Mouse (Mus musculus): ENCODE results near the gene Zfp113. TPM values are rescaled to one million over a fixed set of nuclear protein-coding genes. Genes with fewer than 3 reads are reported as not detected.
A peak's percentile ranks its signal among the peaks of the same experiment; 100 is the strongest.
"Not testable (repeated sequence)": the region's sequence is repeated elsewhere in the genome, so short reads cannot be mapped to it uniquely, and the experiment has no call there.

Zfp113 gene
- polyA plus RNA-seq, 1 experiment from 2014 or later = 5.7 TPM

GRCm38 (mm10) chr5:138118041-138118440 lies 37.5 kb downstream of the Zfp113 start:
- H3K27me3 ChIP-seq (replicated peaks) = no peaks in the 10 kb centered on the region
- no peak for ATAC-seq
- peaks cover 32% of the 10 kb centered on the region for H3K4me1 ChIP-seq
- H3K9ac ChIP-seq = peak overlapping the region; percentile 80; the same call in 1 of the 2 replicates
- peak overlapping the region; percentile 70 for H3K4me3 ChIP-seq
- peaks cover 31% of the 10 kb centered on the region for H3K36me3 ChIP-seq
- 0 out of 2 replicates have a peak overlapping the region, but pooled peaks have one; percentile 59 for H3K27ac ChIP-seq
- peak overlapping the region; percentile 84 for H3K4me2 ChIP-seq
- WGBS (ENCODE audit: insufficient replicate concordance) = 56% methylated on average over 3 of the region's 3 CpGs
- no peaks in the 10 kb centered on the region for H3K9me3 ChIP-seq (replicated peaks)

- peak overlapping the region; percentile 70 for H3K4me3 ChIP-seq
- H3K4me2 ChIP-seq = peak overlapping the region; percentile 84
- no peaks in the 10 kb centered on the region for H3K9me3 ChIP-seq (replicated peaks)
- H3K9ac ChIP-seq = peak overlapping the region; percentile 80
- H3K27me3 ChIP-seq (replicated peaks) = no peaks in the 10 kb centered on the region
- peaks cover 27% of the 10 kb centered on the region for H3K36me3 ChIP-seq
- peak overlapping the region; percentile 92 for H3K27ac ChIP-seq
- ATAC-seq = peak; percentile 31; the same call in 1 of the 2 replicates
- H3K4me1 ChIP-seq = peaks cover 31% of the 10 kb centered on the region
- WGBS (ENCODE audit: insufficient replicate concordance) = 9% methylated on average over 16 of the region's 16 CpGs
Measured at GRCm38 (mm10) chr5:138117199-138118015, 38.1 kb downstream of the Zfp113 start.

GRCm38 (mm10) chr5:138116255-138117198 lies 39.0 kb downstream of the Zfp113 start, which contains the start of gene Zscan21:
Gene Zscan21 (plus strand): TSS chr5:138116903.
- Histone ChIP-seq H3K27me3 (replicated peaks) (no peaks in the 10 kb centered on the region), H3K27ac (peak within 1 kb of the TSS; percentile 92), H3K36me3 (peaks cover 23% of the 10 kb centered on the region), H3K9ac (peak within 1 kb of the TSS; percentile 80), H3K9me3 (replicated peaks) (no peaks in the 10 kb centered on the region), H3K4me3 (peak within 1 kb of the TSS; percentile 70), H3K4me1 (peaks cover 31% of the 10 kb centered on the region), H3K4me2 (peak within 1 kb of the TSS; percentile 84)
- WGBS (ENCODE audit: insufficient replicate concordance) = 7% methylated on average over 38 of the region's 38 CpGs
- peak; percentile 96 for ATAC-seq

- H3K9ac ChIP-seq; H3K9me3 ChIP-seq (replicated peaks); H3K36me3 ChIP-seq; ATAC-seq; H3K4me1 ChIP-seq; H3K27ac ChIP-seq; H3K4me2 ChIP-seq; H3K4me3 ChIP-seq; H3K27me3 ChIP-seq (replicated peaks): not testable (repeated sequence)
- WGBS (ENCODE audit: insufficient replicate concordance) = 50% methylated on average over 4 of the region's 4 CpGs
Measured at GRCm38 (mm10) chr5:138109847-138110396, 45.6 kb downstream of the Zfp113 start.

GRCm38 (mm10) chr5:138107130-138107529 lies 48.4 kb downstream of the Zfp113 start:
- H3K4me2 ChIP-seq = no peak overlapping the region
- H3K9me3 ChIP-seq (replicated peaks) = no peaks in the 10 kb centered on the region
- no peak for ATAC-seq
- peaks cover 25% of the 10 kb centered on the region for H3K36me3 ChIP-seq
- no peak overlapping the region for H3K9ac ChIP-seq
- H3K4me3 ChIP-seq = no peak overlapping the region
- H3K4me1 ChIP-seq = no peaks in the 10 kb centered on the region
- 47% methylated on average over 3 of the region's 3 CpGs for WGBS (ENCODE audit: insufficient replicate concordance)
- H3K27ac ChIP-seq = no peak overlapping the region
- H3K27me3 ChIP-seq (replicated peaks) = no peaks in the 10 kb centered on the region

- Histone ChIP-seq H3K9ac (no peak overlapping the region), H3K4me3 (no peak overlapping the region), H3K4me2 (no peak overlapping the region), H3K27ac (no peak overlapping the region), H3K4me1 (no peaks in the 10 kb centered on the region), H3K27me3 (replicated peaks) (no peaks in the 10 kb centered on the region), H3K36me3 (peaks cover 47% of the 10 kb centered on the region), H3K9me3 (replicated peaks) (no peaks in the 10 kb centered on the region)
- WGBS (ENCODE audit: insufficient replicate concordance) = 88% methylated on average over 2 of the region's 2 CpGs
- ATAC-seq = no peak
Measured at GRCm38 (mm10) chr5:138104976-138105375, 50.6 kb downstream of the Zfp113 start.

GRCm38 (mm10) chr5:138094474-138094873 lies 61.1 kb downstream of the Zfp113 start:
- peaks cover 6% of the 10 kb centered on the region; the same call in 1 of the 2 replicates for H3K4me1 ChIP-seq
- no peak overlapping the region for H3K4me3 ChIP-seq
- no peaks in the 10 kb centered on the region for H3K9me3 ChIP-seq (replicated peaks)
- 87% methylated on average over 6 of the region's 6 CpGs for WGBS (ENCODE audit: insufficient replicate concordance)
- no peak overlapping the region for H3K27ac ChIP-seq
- no peaks in the 10 kb centered on the region for H3K27me3 ChIP-seq (replicated peaks)
- H3K36me3 ChIP-seq = peaks cover 72% of the 10 kb centered on the region
- H3K4me2 ChIP-seq = no peak overlapping the region
- H3K9ac ChIP-seq = no peak overlapping the region
- no peak; the same call in 1 of the 2 replicates for ATAC-seq

- no peak overlapping the region for H3K27ac ChIP-seq
- H3K4me2 ChIP-seq = no peak overlapping the region
- H3K9me3 ChIP-seq (replicated peaks) = no peaks in the 10 kb centered on the region
- no peak for ATAC-seq
- peaks cover 22% of the 10 kb centered on the region for H3K4me1 ChIP-seq
- 87% methylated on average over 4 of the region's 4 CpGs for WGBS (ENCODE audit: insufficient replicate concordance)
- no peaks in the 10 kb centered on the region for H3K27me3 ChIP-seq (replicated peaks)
- H3K4me3 ChIP-seq = no peak overlapping the region
- no peak overlapping the region for H3K9ac ChIP-seq
- peaks cover 62% of the 10 kb centered on the region for H3K36me3 ChIP-seq
Measured at GRCm38 (mm10) chr5:138092771-138093170, 62.8 kb downstream of the Zfp113 start.

- Histone ChIP-seq H3K27me3 (replicated peaks) (no peaks in the 10 kb centered on the region), H3K27ac (no peak overlapping the region), H3K9ac (no peak overlapping the region), H3K4me2 (no peak overlapping the region), H3K9me3 (replicated peaks) (no peaks in the 10 kb centered on the region), H3K4me1 (peaks cover 41% of the 10 kb centered on the region), H3K4me3 (no peak overlapping the region), H3K36me3 (peaks cover 50% of the 10 kb centered on the region)
- no peak for ATAC-seq
- WGBS (ENCODE audit: insufficient replicate concordance) = 88% methylated on average over 5 of the region's 5 CpGs
Measured at GRCm38 (mm10) chr5:138090737-138091136, 64.8 kb downstream of the Zfp113 start.

GRCm38 (mm10) chr5:138090271-138090670 lies 65.3 kb downstream of the Zfp113 start:
- Histone ChIP-seq H3K27ac (no peak overlapping the region), H3K36me3 (peaks cover 45% of the 10 kb centered on the region), H3K9ac (no peak overlapping the region), H3K27me3 (replicated peaks) (no peaks in the 10 kb centered on the region), H3K4me3 (no peak overlapping the region), H3K4me2 (no peak overlapping the region), H3K9me3 (replicated peaks) (no peaks in the 10 kb centered on the region), H3K4me1 (peaks cover 41% of the 10 kb centered on the region)
- no peak for ATAC-seq
- 80% methylated on average over 3 of the region's 3 CpGs for WGBS (ENCODE audit: insufficient replicate concordance)

Measured in liver, embryonic 12.5 days (tissue).